10 mouse cellular contexts compared by ENCODE assay signal in the genomic region with DNA sequence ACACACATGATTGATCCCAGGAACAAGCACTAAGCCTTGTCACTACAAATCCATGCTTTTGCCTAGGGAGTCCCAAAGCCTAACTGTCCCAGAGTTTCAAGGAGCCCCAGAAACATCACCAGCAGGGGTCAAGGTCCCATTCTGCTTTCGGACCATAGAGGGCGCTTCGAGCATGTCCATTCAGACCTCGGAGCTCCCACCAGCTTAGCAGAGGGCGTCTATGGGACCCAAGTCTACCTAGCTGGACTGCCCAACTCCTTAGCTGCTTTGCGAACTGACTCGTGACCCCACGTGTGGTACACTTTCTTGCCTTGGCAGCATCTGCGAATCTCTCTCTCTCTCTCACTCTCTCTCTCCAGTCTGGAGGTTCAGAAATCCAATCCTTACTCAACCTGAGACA. TPM values are rescaled to one million over a fixed set of nuclear protein-coding genes. Genes with fewer than 3 reads are reported as not detected.
DNase-seq lines count a peak whose midpoint lies in the region; ATAC-seq and TF ChIP-seq lines count a peak whose summit lies in the region.
"Had no signal": no experiment of that assay in that cellular context is flagged by ENCODE, and none has a peak within 500 bp of the region (broad histone marks: within the 10 kb centered on the region; RNA-seq: fewer than 3 reads in every experiment).

No protein-coding gene starts in this region.

- no peaks in the 10 kb centered on the region for H3K4me1 ChIP-seq in embryonic fibroblast, embryonic 13.5 days (ENCODE audit: control insufficient read depth, insufficient read depth, low read length)
- H3K4me1 ChIP-seq in midbrain, embryonic 12.5 days, result peaks cover 57% of the 10 kb centered on the region

- peaks cover 65% of the 10 kb centered on the region for H3K27me3 ChIP-seq in midbrain, embryonic 12.5 days

- DNase-seq in cerebellum, postnatal 10 days, result peak; percentile 79
- DNase-seq in cerebellum, adult 8-10 months, result no peak
- peak; percentile 68 for DNase-seq in 3T3-L1 (ENCODE audit: low read depth, low spot score)
- peak; percentile 69 for DNase-seq in kidney, postnatal 14 days
- DNase-seq in Muller cell, postnatal 12 days (ENCODE audit: inconsistent ontology term), result no peak

- peaks cover 6% of the 10 kb centered on the region; the same call in 1 of the 2 replicates for H3K36me3 ChIP-seq in midbrain, embryonic 12.5 days

- WGBS in midbrain, embryonic 12.5 days, result 4% methylated on average over 9 of the region's 9 CpGs

- no peak for TF ChIP-seq POLR2A in embryonic fibroblast, embryonic 13.5 days (IDR thresholded peaks at IDR 0.05; ENCODE audit: low read depth, low read length)

- H3K4me3 ChIP-seq in embryonic fibroblast, embryonic 13.5 days (ENCODE audit: insufficient read depth, low read length), result no peak overlapping the region
- peak overlapping the region; percentile 92 for H3K4me3 ChIP-seq in midbrain, embryonic 12.5 days
- H3K4me3 ChIP-seq: myocyte had no signal

- H3K9me3 ChIP-seq in midbrain, embryonic 12.5 days, result no peaks in the 10 kb centered on the region

- TF ChIP-seq CTCF in embryonic fibroblast, embryonic 13.5 days (IDR thresholded peaks at IDR 0.05; ENCODE audit: borderline replicate concordance, insufficient read depth, low read length), result peak; percentile 57; the same call in 1 of the 2 replicates

- ATAC-seq in midbrain, embryonic 12.5 days (ENCODE audit: low FRiP score, low read depth), result no peak
- no peak for ATAC-seq in inflammation-experienced regulatory T-cells, adult 6 months

- peak overlapping the region; percentile 71 for H3K4me2 ChIP-seq in midbrain, embryonic 12.5 days (replicated peaks)

- H3K9ac ChIP-seq in midbrain, embryonic 12.5 days (replicated peaks), result peak overlapping the region; percentile 98

- no peak overlapping the region for H3K27ac ChIP-seq in embryonic fibroblast, embryonic 13.5 days (ENCODE audit: insufficient read depth, low read length)
- no peak overlapping the region for H3K27ac ChIP-seq in midbrain, embryonic 12.5 days (replicated peaks)

RNA-seq across cellular contexts. Expression of a gene that starts 7.0 kb away (rescaled TPM):
- polyA plus RNA-seq in embryonic fibroblast, embryonic 13.5 days (2011; ENCODE audit: insufficient read length, low read depth, missing spikeins), result 24.7 and 39.1 TPM in 2 replicates
- 13.3 and 15.0 TPM in 2 replicates for polyA plus RNA-seq in midbrain, embryonic 12.5 days (2016; fragmentation: Nextera tagmentation; extraction: Ambion mirVana)
- not detected for polyA plus RNA-seq in inflammation-experienced regulatory T-cells, adult 6 months (2017; shearing (Covaris generic))
- polyA plus RNA-seq: C2C12, myocyte had no signal

Comparison
In these comparisons a context has a peak if more than half of its experiments do, and no peak if none do; other contexts are left out.
1. DNase-seq: peak in cerebellum, postnatal 10 days (2 of 2), 3T3-L1 (single experiment) and kidney, postnatal 14 days (single experiment); none in cerebellum, adult 8-10 months (single experiment) and Muller cell, postnatal 12 days (single experiment).
2. RNA of a gene that starts 7.0 kb away (polyA plus RNA-seq): 24.7 to 39.1 TPM in embryonic fibroblast, embryonic 13.5 days and 13.3 to 15.0 TPM in midbrain, embryonic 12.5 days; not detected in inflammation-experienced regulatory T-cells, adult 6 months; every median in the first group is over 10 times any median in the second.